Mouse (Mus musculus): ENCODE measurements around the gene Gba. TPM values are rescaled to one million over a fixed set of nuclear protein-coding genes. Genes with fewer than 3 reads are reported as not detected.
A peak's percentile ranks its signal among the peaks of the same experiment; 100 is the strongest.

Gba gene
- total RNA-seq, 2 experiments from 2014 or later, result 66.2 to 68.0 TPM

DNA sequence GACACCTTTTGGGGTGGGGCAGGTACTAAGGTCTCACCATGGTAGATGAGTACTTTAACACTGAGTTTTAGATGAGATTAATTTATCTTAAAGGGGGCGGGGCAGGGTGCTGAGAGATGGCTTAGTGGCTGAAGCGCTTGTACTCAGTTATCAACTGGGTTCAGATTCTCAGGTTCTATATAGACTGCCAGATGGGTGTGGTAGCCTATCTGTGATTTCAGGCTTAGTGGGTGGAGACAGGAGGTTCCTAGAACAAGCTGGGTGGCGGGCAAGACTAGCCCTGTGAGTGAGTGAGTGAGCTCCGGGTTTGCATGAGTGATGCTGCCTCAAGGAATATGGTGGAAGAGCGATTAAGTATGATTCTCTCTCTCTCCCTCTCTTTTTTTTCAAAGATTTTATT, 52.3 kb downstream of the Gba start:
- intact Hi-C loops (cut with DNase I), result loop anchor here (5.0 kb wide), 1 partner anchor 42 kb away; no protein-coding TSS in a partner anchor
- no peak for DNase-seq (ENCODE audit: extremely low spot score in 1 of 2, low spot score in 2 of 2)

- no peak for DNase-seq (ENCODE audit: extremely low spot score in 1 of 2, low spot score in 2 of 2)
- intact Hi-C loops (cut with DNase I), result no loop called here
Measured at GRCm38 (mm10) chr3:89256177-89256576, 53.4 kb downstream of the Gba start.

Small RNAs within 50 kb of the gene (microRNA-seq; reads per million reads assigned to microRNA genes)
- 4,822 reads per million, percentile 91 among the genes with 10 or more reads in this experiment for gene Mir92b

Other genes with a start within 250 kb of the Gba start
- gene Rusc1, start 109.6 kb upstream of the Gba start, total RNA-seq (2021), result 100 to 1,000 TPM; 208 to 210 TPM
- under 1 TPM in 1 of 2 experiments, not detected in 1; 0.19 TPM for gene Gm43738, start 101.8 kb upstream of the Gba start, total RNA-seq (2021)
- 100 to 1,000 TPM; 165 to 177 TPM for gene Fdps, start 101.0 kb upstream of the Gba start, total RNA-seq (2021)
- gene Pklr, start 66.8 kb upstream of the Gba start, total RNA-seq (2021), result not detected
- gene Hcn3, start 42.7 kb upstream of the Gba start, total RNA-seq (2021), result 10 to 100 TPM; 37.0 to 48.6 TPM
- gene Clk2, start 38.1 kb upstream of the Gba start, total RNA-seq (2021), result 10 to 100 TPM; 42.3 to 47.3 TPM
- 10 to 100 TPM; 80.5 to 81.1 TPM for gene Scamp3, start 25.5 kb upstream of the Gba start, total RNA-seq (2021)
- 10 to 100 TPM; 59.6 to 66.2 TPM for gene Fam189b, start 19.8 kb upstream of the Gba start, total RNA-seq (2021)
- gene Thbs3, start 12.3 kb downstream of the Gba start, total RNA-seq (2021), result 10 to 100 TPM; 27.8 to 31.4 TPM
- gene Mtx1, start 24.2 kb downstream of the Gba start, total RNA-seq (2021), result 100 to 1,000 TPM in 1 of 2 experiments, 10 to 100 TPM in 1; 98.6 to 102 TPM
- gene Muc1, start 26.1 kb downstream of the Gba start, total RNA-seq (2021), result 1 to 10 TPM in 1 of 2 experiments, under 1 TPM in 1; 0.58 to 1.8 TPM
- gene Krtcap2, start 43.0 kb downstream of the Gba start, total RNA-seq (2021), result 10 to 100 TPM; 72.1 to 92.1 TPM
- gene Trim46, start 43.4 kb downstream of the Gba start, total RNA-seq (2021), result 100 to 1,000 TPM; 112 to 118 TPM
- gene Dpm3, start 56.4 kb downstream of the Gba start, total RNA-seq (2021), result 10 to 100 TPM; 47.1 to 51.1 TPM
- gene Slc50a1, start 67.6 kb downstream of the Gba start, total RNA-seq (2021), result 10 to 100 TPM; 17.9 to 22.3 TPM
- 1 to 10 TPM; 3.3 to 4.4 TPM for gene Efna1, start 78.2 kb downstream of the Gba start, total RNA-seq (2021)
- gene Efna3, start 120.0 kb downstream of the Gba start, total RNA-seq (2021), result 10 to 100 TPM; 47.7 to 56.7 TPM
- gene Efna4, start 135.1 kb downstream of the Gba start, total RNA-seq (2021), result 1 to 10 TPM in 1 of 2 experiments, under 1 TPM in 1; 0.34 to 1.1 TPM
- 10 to 100 TPM; 93.0 to 96.9 TPM for gene Adam15, start 147.1 kb downstream of the Gba start, total RNA-seq (2021)
- under 1 TPM; 0.39 to 0.41 TPM for gene Dcst2, start 159.0 kb downstream of the Gba start, total RNA-seq (2021)
- not detected for gene Dcst1, start 162.3 kb downstream of the Gba start, total RNA-seq (2021)
- 1 to 10 TPM; 6.9 TPM for gene Zbtb7b, start 191.8 kb downstream of the Gba start, total RNA-seq (2021)
- gene Lenep, start 199.9 kb downstream of the Gba start, total RNA-seq (2021), result not detected
- gene Flad1, start 208.9 kb downstream of the Gba start, total RNA-seq (2021), result 10 to 100 TPM; 31.9 to 32.7 TPM
- gene Cks1b, start 215.5 kb downstream of the Gba start, total RNA-seq (2021), result 1 to 10 TPM; 7.4 to 8.0 TPM
- gene Shc1, start 215.5 kb downstream of the Gba start, total RNA-seq (2021), result 10 to 100 TPM; 12.2 to 13.8 TPM
- 10 to 100 TPM; 46.0 to 50.6 TPM for gene Pygo2, start 227.3 kb downstream of the Gba start, total RNA-seq (2021)
- 10 to 100 TPM; 32.8 to 33.8 TPM for gene Pbxip1, start 233.8 kb downstream of the Gba start, total RNA-seq (2021)

Measured in left cerebral cortex, postnatal 10 days (tissue).